Mouse (Mus musculus) hindbrain, postnatal 0 days (tissue): ENCODE results near the gene Zmynd10. TPM values are rescaled to one million over a fixed set of nuclear protein-coding genes. Genes with fewer than 3 reads are reported as not detected.

ENCODE experiments used
- ATAC-seq: fragments of 200-750 bp; cut with Nextera tagmentation; 2 replicates; pipeline ENCODE4 v1.8.0; 2017; ENCODE audit warnings: mild to moderate bottlenecking, moderate TSS enrichment, moderate library complexity
- DNase-seq: peaks from one replicate; pipeline ENCODE4 v3.0.0-alpha.2; 2015; ENCODE audit warnings: low spot score
- H3K27ac ChIP-seq: fragments of 300-500 bp; sonication (generic); 2 replicates; pipeline ENCODE4 v1.5.1; 2014; ENCODE audit warnings: mild to moderate bottlenecking
- H3K27me3 ChIP-seq: fragments of 300-500 bp; sonication (generic); 2 replicates; pipeline ENCODE4 v1.6.1; 2014; ENCODE audit warnings: low read length, mixed read lengths; ENCODE audit not compliant: insufficient read depth
- H3K36me3 ChIP-seq: fragments of 300-500 bp; sonication (generic); 2 replicates; pipeline ENCODE4 v1.6.1; 2014; ENCODE audit warnings: low read length, mixed read lengths; ENCODE audit not compliant: insufficient read depth
- H3K4me1 ChIP-seq: fragments of 300-500 bp; sonication (generic); 2 replicates; pipeline ENCODE4 v1.6.1; 2014; ENCODE audit warnings: antibody characterized with exemption, low read length, mixed read lengths; ENCODE audit not compliant: insufficient read depth
- H3K4me2 ChIP-seq: fragments of 300-500 bp; sonication (generic); 2 replicates; pipeline ENCODE4 v1.6.1; 2014; ENCODE audit warnings: low read depth, mild to moderate bottlenecking, low read length, moderate library complexity, mixed read lengths
- H3K4me3 ChIP-seq: fragments of 300-500 bp; sonication (generic); 2 replicates; pipeline ENCODE4 v1.5.1; 2014; ENCODE audit warnings: low read length
- H3K9ac ChIP-seq: fragments of 300-500 bp; sonication (generic); replicated peaks from 2 replicates; pipeline ENCODE4 v1.6.1; 2014; ENCODE audit warnings: mild to moderate bottlenecking, low read length, moderate library complexity, mixed read lengths
- H3K9me3 ChIP-seq: fragments of 300-500 bp; sonication (generic); 2 replicates; pipeline ENCODE4 v1.6.1; 2016; ENCODE audit warnings: low read length, mixed read lengths
- CTCF ChIP-seq: IDR thresholded peaks from 2 replicates; pipeline ENCODE4 v1.5.1; 2016; ENCODE audit warnings: antibody characterized with exemption, control low read depth, low read depth
- WGBS: fragments of 180-500 bp; shearing (Covaris S2); extraction: QIAGEN DNeasy Blood & Tissue Kit; methylation state at CpG from one replicate; pipeline ENCODE4 v1.1.7; 2014; 5-methylcytosine and 5-hydroxymethylcytosine counted together
- polyA plus RNA-seq: library from polyadenylated mRNA; unstranded; fragments of >200 nt; fragmentation: Nextera tagmentation; extraction: Ambion mirVana; gene quantifications from 2 replicates; pipeline ENCODE4 v1.2.1, GENCODE M21; 2015
- total RNA-seq: library from RNA; depleted of rRNA; stranded (reverse); fragments of >200 nt; gene quantifications from 2 replicates; pipeline ENCODE4 v1.2.3, GENCODE M21; 2014

The Zmynd10 gene
- total and polyA plus RNA-seq, 2 experiments from 2014 or later, result 3.7 to 10.9 TPM

- Histone ChIP-seq H3K36me3 (peaks cover 16% of the 10 kb centered on the region; the same call in 1 of the 2 replicates), H3K27me3 (no peaks in the 10 kb centered on the region), H3K9ac (peak overlapping the region; percentile 40), H3K27ac (no peak overlapping the region), H3K4me2 (peak overlapping the region; percentile 95), H3K4me1 (peaks cover 25% of the 10 kb centered on the region), H3K4me3 (peak overlapping the region; percentile 63), H3K9me3 (no peaks in the 10 kb centered on the region)
- no peak for TF ChIP-seq CTCF
- ATAC-seq (no peak), DNase-seq (no peak)
- 44% methylated on average over 8 of the region's 8 CpGs for WGBS
Measured at GRCm38 (mm10) chr9:107542721-107543120, 4.4 kb upstream of the Zmynd10 start.

DNA sequence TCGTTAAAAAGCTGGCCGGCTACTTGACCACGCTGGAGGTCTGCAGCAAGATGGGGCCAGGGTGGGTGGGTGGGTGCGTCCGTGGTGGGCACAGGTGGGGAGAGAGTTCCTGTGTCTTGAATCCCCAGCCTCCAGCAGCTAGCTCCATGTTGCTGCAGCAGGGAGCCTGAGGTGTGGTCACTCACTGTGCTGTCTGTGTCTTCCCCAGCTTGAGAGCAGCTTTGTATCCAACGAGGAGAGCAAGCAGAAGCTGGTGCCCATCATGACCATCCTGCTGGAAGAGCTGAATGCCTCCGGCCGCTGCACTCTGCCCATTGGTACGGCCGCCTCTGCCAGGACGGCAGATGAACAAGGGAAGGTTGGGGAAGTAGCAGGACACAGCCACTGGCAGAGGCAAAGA, 3.8 kb upstream of the Zmynd10 start:
- TF ChIP-seq CTCF, result no peak
- Histone ChIP-seq H3K36me3 (peaks cover 11% of the 10 kb centered on the region; the same call in 1 of the 2 replicates), H3K4me1 (peaks cover 26% of the 10 kb centered on the region), H3K4me3 (no peak overlapping the region), H3K9me3 (no peaks in the 10 kb centered on the region), H3K27me3 (no peaks in the 10 kb centered on the region), H3K4me2 (no peak overlapping the region), H3K27ac (no peak overlapping the region), H3K9ac (no peak overlapping the region)
- no peak for DNase-seq
- WGBS, result 90% methylated on average over 11 of the region's 11 CpGs
- ATAC-seq, result no peak

- ATAC-seq (no peak), DNase-seq (no peak)
- Histone ChIP-seq H3K4me2 (no peak overlapping the region), H3K27me3 (no peaks in the 10 kb centered on the region), H3K4me3 (no peak overlapping the region), H3K36me3 (peaks cover 2% of the 10 kb centered on the region; the same call in 1 of the 2 replicates), H3K9ac (no peak overlapping the region), H3K9me3 (no peaks in the 10 kb centered on the region), H3K4me1 (peaks cover 26% of the 10 kb centered on the region), H3K27ac (no peak overlapping the region)
- WGBS, result 95% methylated on average over 17 of the region's 17 CpGs
- TF ChIP-seq CTCF, result no peak
Measured at GRCm38 (mm10) chr9:107544196-107544700, 2.9 kb upstream of the Zmynd10 start.

DNA sequence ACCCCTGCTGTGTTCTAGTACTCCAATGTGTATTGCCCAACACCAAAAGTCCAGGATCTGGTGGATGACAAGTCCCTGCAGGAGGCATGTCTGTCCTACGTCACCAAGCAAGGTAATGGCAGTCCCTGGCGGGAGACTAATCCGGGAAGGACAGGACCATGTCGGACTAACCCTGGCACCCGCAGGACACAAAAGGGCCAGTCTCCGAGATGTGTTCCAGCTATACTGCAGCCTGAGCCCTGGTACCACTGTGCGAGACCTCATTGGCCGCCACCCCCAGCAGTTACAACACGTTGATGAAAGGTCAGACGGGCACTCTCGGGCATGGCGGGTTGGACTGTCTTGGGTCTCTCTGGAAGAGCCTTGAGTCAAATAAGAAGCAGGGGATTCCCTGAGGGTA, 2.4 kb upstream of the Zmynd10 start:
- no peak for DNase-seq
- no peak for ATAC-seq
- Histone ChIP-seq H3K9ac (no peak overlapping the region), H3K27ac (no peak overlapping the region), H3K36me3 (no peaks in the 10 kb centered on the region; the same call in 1 of the 2 replicates), H3K4me2 (no peak overlapping the region), H3K9me3 (no peaks in the 10 kb centered on the region), H3K4me3 (no peak overlapping the region), H3K27me3 (no peaks in the 10 kb centered on the region), H3K4me1 (peaks cover 26% of the 10 kb centered on the region)
- WGBS, result 94% methylated on average over 12 of the region's 12 CpGs
- TF ChIP-seq CTCF, result no peak

DNA sequence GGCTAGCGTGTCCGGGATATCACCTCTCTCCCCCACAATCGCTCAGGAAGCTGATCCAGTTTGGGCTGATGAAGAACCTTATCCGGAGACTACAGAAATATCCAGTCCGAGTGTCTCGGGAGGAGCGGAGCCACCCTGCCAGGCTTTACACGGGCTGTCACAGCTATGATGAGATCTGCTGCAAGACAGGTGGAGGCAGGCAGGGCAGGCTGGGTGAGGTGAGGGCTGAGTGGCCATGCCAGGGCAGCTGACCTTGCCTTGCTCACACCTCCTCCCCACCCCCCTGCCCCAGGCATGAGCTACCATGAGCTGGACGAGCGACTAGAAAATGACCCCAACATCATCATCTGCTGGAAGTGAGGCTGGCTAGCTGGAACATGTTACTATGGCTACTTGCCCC, 1.9 kb upstream of the Zmynd10 start:
- peaks cover 26% of the 10 kb centered on the region for H3K4me1 ChIP-seq
- H3K9ac ChIP-seq, result no peak overlapping the region
- no peak overlapping the region for H3K4me2 ChIP-seq
- H3K36me3 ChIP-seq, result no peaks in the 10 kb centered on the region; the same call in 1 of the 2 replicates
- DNase-seq (no peak), ATAC-seq (no peak)
- no peak overlapping the region for H3K27ac ChIP-seq
- no peaks in the 10 kb centered on the region for H3K9me3 ChIP-seq
- no peaks in the 10 kb centered on the region for H3K27me3 ChIP-seq
- no peak overlapping the region for H3K4me3 ChIP-seq
- TF ChIP-seq CTCF, result no peak
- WGBS, result 84% methylated on average over 10 of the region's 10 CpGs

- 6% methylated on average over 3 of the region's 3 CpGs for WGBS
- TF ChIP-seq CTCF, result peak; percentile 96
Measured at GRCm38 (mm10) chr9:107545602-107546001, 1.5 kb upstream of the Zmynd10 start.

DNA sequence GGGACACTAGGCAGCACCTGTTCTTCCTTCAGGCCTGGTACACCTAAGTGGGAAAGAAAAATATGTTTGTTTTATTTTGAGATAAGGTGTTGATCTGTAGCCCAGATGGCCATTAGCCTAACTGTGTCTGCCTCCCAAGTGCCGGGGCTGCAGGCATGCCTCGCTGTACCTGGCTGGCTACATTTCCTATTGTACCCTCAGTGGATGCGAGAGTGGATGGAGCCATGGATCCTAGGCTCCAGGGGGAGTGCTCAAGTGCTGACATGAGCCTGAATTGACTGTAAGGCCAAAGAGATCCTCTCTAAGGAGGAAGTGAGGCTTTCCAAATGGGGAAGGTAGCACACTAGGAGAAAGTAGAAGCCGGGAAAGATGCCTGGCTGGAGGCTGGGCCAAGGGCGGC, 859 bp downstream of the Zmynd10 start:
- no peaks in the 10 kb centered on the region for H3K9me3 ChIP-seq
- H3K27me3 ChIP-seq, result 0 out of 2 replicates have a peak, but pooled peaks cover 7% of the 10 kb centered on the region
- H3K4me1 ChIP-seq, result peaks cover 23% of the 10 kb centered on the region
- H3K36me3 ChIP-seq, result no peaks in the 10 kb centered on the region; the same call in 1 of the 2 replicates
- ATAC-seq, result no peak
- no peak for DNase-seq
- no peak overlapping the region for H3K4me3 ChIP-seq
- H3K27ac ChIP-seq, result no peak overlapping the region
- H3K4me2 ChIP-seq, result no peak overlapping the region
- no peak overlapping the region for H3K9ac ChIP-seq
- TF ChIP-seq CTCF, result no peak
- 83% methylated on average over 5 of the region's 5 CpGs for WGBS

More at GRCm38 (mm10) chr9:107545602-107546001, 1.5 kb upstream of the Zmynd10 start:
- H3K4me1 ChIP-seq, result peaks cover 23% of the 10 kb centered on the region
- H3K9ac ChIP-seq, result no peak overlapping the region
- H3K36me3 ChIP-seq, result no peaks in the 10 kb centered on the region; the same call in 1 of the 2 replicates
- H3K27ac ChIP-seq, result no peak overlapping the region
- H3K27me3 ChIP-seq, result no peaks in the 10 kb centered on the region
- no peak overlapping the region for H3K4me3 ChIP-seq
- no peaks in the 10 kb centered on the region for H3K9me3 ChIP-seq
- no peak for ATAC-seq
- DNase-seq, result peak; percentile 86
- no peak overlapping the region for H3K4me2 ChIP-seq
